Mouse (Mus musculus) heart, embryonic 15.5 days (tissue): ENCODE results near the gene Zc3h15. TPM values are rescaled to one million over a fixed set of nuclear protein-coding genes. Genes with fewer than 3 reads are reported as not detected.

Source experiments
- polyA plus RNA-seq: library from polyadenylated mRNA; unstranded; fragments of >200 nt; fragmentation: Nextera tagmentation; extraction: Ambion mirVana; gene quantifications from 2 replicates; pipeline ENCODE4 v1.2.1, GENCODE M21; 2015

Zc3h15 gene
- polyA plus RNA-seq, 1 experiment from 2014 or later: 103 TPM

Other genes starting within 250 kb of the Zc3h15 start
- gene Itgav, start 80.0 kb downstream of the Zc3h15 start, polyA plus RNA-seq: 54.0 and 58.7 TPM in 2 replicates
- gene Fam171b, start 168.2 kb downstream of the Zc3h15 start, polyA plus RNA-seq: 1.7 and 2.7 TPM in 2 replicates